ENCODE assay signal across 30 mouse cellular contexts in the genomic region with DNA sequence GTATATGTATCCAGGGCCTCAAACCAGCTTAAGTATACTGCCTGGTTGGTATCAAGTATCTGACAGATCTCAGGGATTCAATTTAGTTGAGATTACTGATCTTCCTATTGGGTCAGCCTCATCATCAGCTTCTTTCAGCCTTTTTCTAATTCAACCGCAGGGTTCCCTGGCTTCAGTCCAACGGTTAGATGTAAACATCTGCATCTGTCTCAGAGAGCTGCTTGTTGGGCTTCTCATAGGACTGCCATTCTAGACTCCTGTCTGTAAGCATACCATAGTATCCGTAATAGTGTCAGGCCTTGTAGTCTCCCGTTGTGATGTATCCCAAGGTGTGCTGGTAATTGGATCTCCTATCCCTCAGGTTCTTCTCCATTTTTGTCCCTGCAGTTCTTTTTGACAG.
"Had no signal": no experiment of that assay in that cellular context is flagged by ENCODE, and none has a peak within 500 bp of the region (broad histone marks: within the 10 kb centered on the region; RNA-seq: fewer than 3 reads in every experiment).

No protein-coding gene starts in this region.

- H3K4me2 ChIP-seq: limb, embryonic 12.5 days; limb, embryonic 13.5 days; limb, embryonic 15.5 days; liver, embryonic 11.5 days; liver, embryonic 12.5 days; liver, embryonic 13.5 days; liver, embryonic 15.5 days; lung, embryonic 15.5 days; midbrain, embryonic 11.5 days; midbrain, embryonic 12.5 days; midbrain, embryonic 13.5 days; midbrain, embryonic 15.5 days; neural tube, embryonic 12.5 days had no signal

- H3K9me3 ChIP-seq: limb, embryonic 10.5 days; limb, embryonic 12.5 days; limb, embryonic 13.5 days; limb, embryonic 15.5 days; liver, embryonic 12.5 days; liver, embryonic 13.5 days; liver, embryonic 15.5 days; lung, embryonic 15.5 days; midbrain, embryonic 10.5 days; midbrain, embryonic 12.5 days; midbrain, embryonic 13.5 days; midbrain, embryonic 15.5 days; neural tube, embryonic 12.5 days had no signal

- DNase-seq: left cerebral cortex, postnatal 4 days; liver; liver, embryonic 13.5 days; liver, postnatal 0 days; lung, adult 18-20 months; lung, adult 2 months; lung, postnatal 10 days; lung, postnatal 14 days; lung, postnatal 36 days; lung, postnatal 4 days; midbrain, embryonic 14.5 days had no signal

- ATAC-seq: liver, embryonic 12.5 days; liver, postnatal 0 days; midbrain, embryonic 13.5 days; midbrain, embryonic 15.5 days; midbrain, embryonic 16.5 days had no signal

- H3K27ac ChIP-seq: limb, embryonic 10.5 days; limb, embryonic 12.5 days; limb, embryonic 13.5 days; limb, embryonic 15.5 days; liver, embryonic 12.5 days; liver, embryonic 13.5 days; liver, embryonic 14.5 days; liver, embryonic 15.5 days; lung, embryonic 15.5 days; macrophage; midbrain, embryonic 10.5 days; midbrain, embryonic 12.5 days; midbrain, embryonic 13.5 days; midbrain, embryonic 15.5 days; neural tube, embryonic 12.5 days had no signal

- H3K9ac ChIP-seq: limb, embryonic 12.5 days; limb, embryonic 13.5 days; limb, embryonic 15.5 days; liver, embryonic 12.5 days; liver, embryonic 13.5 days; liver, embryonic 14.5 days; liver, embryonic 15.5 days; liver, postnatal 0 days; lung, embryonic 15.5 days; midbrain, embryonic 12.5 days; midbrain, embryonic 13.5 days; midbrain, embryonic 15.5 days; neural tube, embryonic 12.5 days had no signal

- H3K27me3 ChIP-seq: limb, embryonic 12.5 days; limb, embryonic 13.5 days; limb, embryonic 15.5 days; liver, embryonic 12.5 days; liver, embryonic 13.5 days; liver, embryonic 15.5 days; lung, embryonic 15.5 days; megakaryocyte, embryonic 14.5 days; midbrain, embryonic 12.5 days; midbrain, embryonic 13.5 days; midbrain, embryonic 15.5 days; neural tube, embryonic 12.5 days had no signal

- H3K4me3 ChIP-seq: limb, embryonic 10.5 days; limb, embryonic 12.5 days; limb, embryonic 13.5 days; limb, embryonic 15.5 days; liver, embryonic 12.5 days; liver, embryonic 13.5 days; liver, embryonic 15.5 days; lung, embryonic 15.5 days; megakaryocyte, embryonic 14.5 days; midbrain, embryonic 10.5 days; midbrain, embryonic 12.5 days; midbrain, embryonic 13.5 days; midbrain, embryonic 15.5 days; myocyte; neural tube, embryonic 12.5 days had no signal

- H3K4me1 ChIP-seq: limb, embryonic 10.5 days; limb, embryonic 12.5 days; limb, embryonic 13.5 days; limb, embryonic 15.5 days; liver, embryonic 12.5 days; liver, embryonic 13.5 days; liver, embryonic 15.5 days; lung, embryonic 15.5 days; megakaryocyte, embryonic 14.5 days; midbrain, embryonic 10.5 days; midbrain, embryonic 12.5 days; midbrain, embryonic 13.5 days; midbrain, embryonic 15.5 days; neural tube, embryonic 12.5 days had no signal

- H3K36me3 ChIP-seq: limb, embryonic 10.5 days; limb, embryonic 12.5 days; limb, embryonic 13.5 days; limb, embryonic 15.5 days; liver, embryonic 12.5 days; liver, embryonic 13.5 days; liver, embryonic 15.5 days; lung, embryonic 15.5 days; midbrain, embryonic 10.5 days; midbrain, embryonic 12.5 days; midbrain, embryonic 13.5 days; midbrain, embryonic 15.5 days; neural tube, embryonic 12.5 days had no signal
